Mouse (Mus musculus) kidney, postnatal 36 days (tissue): ENCODE results near the gene Txnip.
"Not testable (repeated sequence)": the region's sequence is repeated elsewhere in the genome, so short reads cannot be mapped to it uniquely, and the experiment has no call there.

Experiments used
- DNase-seq, 2 experiments: peaks; one replicate each; pipeline ENCODE4 v3.0.0; 2021 to 2022; ENCODE audit warnings: mixed read lengths in 2 of 2

The Txnip gene

GRCm38 (mm10) chr3:96557694-96558093 lies at the start of gene Txnip:
Txnip (plus strand) TSS chr3:96557957.
- peak; percentile 100 for DNase-seq

GRCm38 (mm10) chr3:96507966-96508365 lies 49.8 kb upstream of the Txnip start:
- DNase-seq: not testable (repeated sequence)

GRCm38 (mm10) chr3:96520171-96520570 lies 37.6 kb upstream of the Txnip start:
- DNase-seq: no peak

GRCm38 (mm10) chr3:96522149-96522548 lies 35.6 kb upstream of the Txnip start:
- peak in 1 of 2 experiments; percentile 48 for DNase-seq

GRCm38 (mm10) chr3:96524028-96524810 lies 33.5 kb upstream of the Txnip start:
- DNase-seq: no peak

- no peak for DNase-seq
These were observed 32.8 kb upstream of the Txnip start, which contains the start of gene Hfe2 for GRCm38 (mm10) chr3:96524914-96525313. Hfe2 (plus strand) TSS chr3:96525172.

- DNase-seq: no peak
These were observed 31.6 kb upstream of the Txnip start for GRCm38 (mm10) chr3:96526013-96526762.

- DNase-seq: no peak
These were observed 30.8 kb upstream of the Txnip start for GRCm38 (mm10) chr3:96526864-96527542.

GRCm38 (mm10) chr3:96528506-96528905 lies 29.3 kb upstream of the Txnip start:
- no peak for DNase-seq

- no peak for DNase-seq
These were observed 25.7 kb upstream of the Txnip start for GRCm38 (mm10) chr3:96532050-96532449.

GRCm38 (mm10) chr3:96534300-96534699 lies 23.5 kb upstream of the Txnip start:
- no peak for DNase-seq

- no peak for DNase-seq
These were observed 18.4 kb upstream of the Txnip start for GRCm38 (mm10) chr3:96539316-96539715.

GRCm38 (mm10) chr3:96540740-96541139 lies 17.0 kb upstream of the Txnip start:
- DNase-seq: no peak

GRCm38 (mm10) chr3:96541328-96542078 lies 16.3 kb upstream of the Txnip start:
- peak in 1 of 2 experiments; percentile 33 for DNase-seq

- DNase-seq: no peak
These were observed 15.2 kb upstream of the Txnip start for GRCm38 (mm10) chr3:96542554-96542953.

GRCm38 (mm10) chr3:96543345-96543744 lies 14.4 kb upstream of the Txnip start:
- DNase-seq: no peak

- no peak for DNase-seq
These were observed 12.2 kb upstream of the Txnip start for GRCm38 (mm10) chr3:96545565-96545964.

- DNase-seq: no peak
These were observed 10.9 kb upstream of the Txnip start for GRCm38 (mm10) chr3:96546880-96547279.

GRCm38 (mm10) chr3:96547389-96547960 lies 10.3 kb upstream of the Txnip start:
- DNase-seq: peak; percentile 78 to 92

- no peak for DNase-seq
These were observed 8.9 kb upstream of the Txnip start for GRCm38 (mm10) chr3:96548824-96549223.

GRCm38 (mm10) chr3:96549346-96549745 lies 8.4 kb upstream of the Txnip start:
- no peak for DNase-seq

GRCm38 (mm10) chr3:96551203-96551602 lies 6.6 kb upstream of the Txnip start:
- DNase-seq: peak; percentile 87 to 88
